Mouse (Mus musculus): ENCODE data around the gene Cecr2.
A peak's percentile ranks its signal among the peaks of the same experiment; 100 is the strongest.
"Not testable (repeated sequence)": the region's sequence is repeated elsewhere in the genome, so short reads cannot be mapped to it uniquely, and the experiment has no call there.

The Cecr2 gene

DNA sequence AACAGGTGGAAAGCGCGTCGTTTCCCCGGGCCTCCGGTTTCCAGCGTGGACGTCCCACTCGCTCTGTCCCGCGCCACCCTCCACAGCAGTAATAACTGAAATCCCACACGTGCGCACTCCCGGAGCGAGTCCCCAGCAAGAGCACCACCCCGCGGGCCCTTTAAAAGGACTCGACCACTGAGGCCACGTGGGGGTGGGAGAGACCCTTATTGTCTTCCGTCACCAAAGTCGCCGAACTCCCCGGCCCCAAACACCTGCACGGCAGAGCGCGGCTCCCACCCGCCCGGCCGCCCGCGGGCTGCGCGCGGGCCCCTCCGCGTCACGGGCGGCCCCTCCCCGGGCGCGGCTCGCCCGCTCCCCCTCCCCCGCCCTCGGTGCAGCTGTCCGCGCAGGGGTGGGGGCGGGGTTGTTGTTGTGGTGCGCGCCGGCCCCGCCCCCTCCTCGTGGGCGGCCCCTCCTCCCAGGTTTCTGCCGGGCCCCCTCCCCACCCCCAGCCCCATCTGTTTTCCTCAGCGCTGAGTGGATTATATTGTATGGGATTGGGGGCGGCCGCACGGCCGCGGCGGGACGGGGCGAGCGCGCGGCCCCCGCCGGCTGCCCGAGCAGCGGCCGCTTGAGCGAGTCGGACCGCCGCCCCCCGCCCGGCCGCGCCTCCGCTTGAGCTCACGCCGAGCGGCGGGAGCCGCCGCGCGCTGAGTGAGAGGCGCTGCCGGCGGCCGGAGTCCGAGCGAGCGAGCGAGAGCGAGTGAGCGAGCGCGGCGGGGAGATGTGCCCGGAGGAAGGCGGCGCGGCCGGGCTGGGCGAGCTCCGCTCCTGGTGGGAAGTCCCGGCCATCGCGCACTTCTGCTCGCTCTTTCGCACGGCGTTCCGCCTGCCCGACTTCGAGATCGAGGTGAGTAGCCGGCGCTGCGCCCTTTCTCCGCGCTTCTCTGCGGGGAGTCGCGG is at the start of gene Cecr2:
TSS of gene Cecr2 (plus strand) at position 554 of the 945 bp plus-strand sequence.
- peak; percentile 69 for ATAC-seq (ENCODE audit: low TSS enrichment)

GRCm38 (mm10) chr6:120617586-120617985 is 48.6 kb upstream of the Cecr2 start:
- no peak for ATAC-seq (ENCODE audit: low TSS enrichment)

GRCm38 (mm10) chr6:120618518-120619402 is 47.4 kb upstream of the Cecr2 start:
- ATAC-seq (ENCODE audit: low TSS enrichment), result no peak

DNA sequence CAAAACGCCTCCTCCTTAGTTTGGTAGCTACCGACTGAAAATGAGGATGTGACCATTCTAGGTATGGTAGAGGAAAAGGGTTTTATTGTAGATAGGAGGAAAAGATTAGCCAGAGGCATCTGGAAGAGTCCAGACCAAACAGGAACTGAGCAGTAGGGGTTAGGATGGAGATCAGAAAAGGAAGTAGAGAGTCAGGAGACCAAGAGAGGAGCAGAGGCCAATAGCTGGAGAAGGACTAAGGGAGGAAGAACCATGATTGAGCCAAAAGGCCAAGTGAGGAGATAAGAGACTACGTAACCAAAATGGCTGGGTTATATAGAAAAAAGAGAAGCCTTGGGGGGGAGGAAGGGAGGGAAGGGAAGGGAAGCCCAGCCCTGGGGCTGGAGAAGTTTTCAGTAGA is 46.0 kb upstream of the Cecr2 start:
- no peak for ATAC-seq (ENCODE audit: low TSS enrichment)

GRCm38 (mm10) chr6:120625081-120625480 is 41.1 kb upstream of the Cecr2 start:
- ATAC-seq (ENCODE audit: low TSS enrichment), result no peak

DNA sequence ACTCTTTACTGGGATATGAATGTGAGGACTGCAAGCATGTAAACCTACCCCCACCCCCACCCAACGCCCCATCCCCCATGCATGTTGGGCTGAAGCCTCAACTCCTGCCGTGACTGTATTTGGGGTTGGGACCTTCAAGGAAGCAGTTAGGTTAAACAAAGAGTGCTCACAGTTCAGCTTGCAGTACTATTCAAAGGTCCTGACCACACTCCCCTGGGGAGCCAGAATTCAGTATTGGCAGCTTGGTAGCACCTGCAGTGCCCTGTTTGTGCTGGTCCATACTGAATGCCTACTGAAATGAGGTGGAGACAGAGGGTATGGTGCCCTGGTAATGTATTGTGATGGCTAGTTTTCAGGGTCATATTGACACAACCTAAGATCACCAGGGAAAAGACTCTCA is 39.1 kb upstream of the Cecr2 start:
- ATAC-seq (ENCODE audit: low TSS enrichment), result no peak

DNA sequence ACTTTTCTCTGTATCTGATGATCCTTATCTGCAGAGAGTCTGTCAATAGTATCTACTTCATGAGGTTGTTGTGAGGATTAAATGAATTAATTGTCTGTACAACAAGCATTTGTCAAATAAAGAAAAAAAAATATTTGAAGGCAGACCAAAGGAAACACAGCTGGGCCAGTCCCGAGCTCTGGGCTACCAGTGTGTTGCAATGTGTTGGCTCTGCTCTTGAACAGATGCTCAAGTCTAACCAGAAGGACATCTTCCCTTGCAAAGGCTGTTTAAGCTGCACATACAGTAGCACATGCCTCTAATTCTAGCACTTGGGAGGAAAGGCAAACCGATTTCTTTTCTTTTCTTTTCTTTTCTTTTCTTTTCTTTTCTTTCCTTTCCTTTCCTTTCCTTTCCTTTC is 37.2 kb upstream of the Cecr2 start:
- ATAC-seq (ENCODE audit: low TSS enrichment), result peak; percentile 64; the same call in 1 of the 2 replicates

GRCm38 (mm10) chr6:120635391-120636028 is 30.7 kb upstream of the Cecr2 start:
- no peak for ATAC-seq (ENCODE audit: low TSS enrichment)

DNA sequence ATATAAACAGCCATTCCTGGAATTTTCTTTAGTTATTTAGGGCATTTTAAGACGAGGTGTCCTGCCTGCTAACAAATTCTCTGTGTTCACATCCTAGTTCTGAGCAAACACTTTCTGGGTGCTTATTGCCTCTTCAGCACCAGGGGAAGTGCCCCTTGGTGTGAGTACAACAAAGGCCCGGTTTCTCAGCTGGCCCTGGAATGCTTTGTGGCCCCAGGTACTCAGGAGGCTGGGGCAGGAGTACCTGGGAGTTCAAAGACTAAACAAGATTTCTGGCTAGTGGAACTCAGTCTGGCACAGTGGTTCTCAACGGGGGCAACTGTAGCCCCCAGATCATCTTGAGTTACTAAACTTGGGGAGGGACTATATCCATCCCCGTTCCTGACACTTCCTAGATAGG is 26.6 kb upstream of the Cecr2 start:
- ATAC-seq (ENCODE audit: low TSS enrichment), result no peak

GRCm38 (mm10) chr6:120641866-120642378 is 24.2 kb upstream of the Cecr2 start:
- no peak for ATAC-seq (ENCODE audit: low TSS enrichment)

- ATAC-seq (ENCODE audit: low TSS enrichment), result no peak
Measured at GRCm38 (mm10) chr6:120643776-120644175, 22.4 kb upstream of the Cecr2 start.

DNA sequence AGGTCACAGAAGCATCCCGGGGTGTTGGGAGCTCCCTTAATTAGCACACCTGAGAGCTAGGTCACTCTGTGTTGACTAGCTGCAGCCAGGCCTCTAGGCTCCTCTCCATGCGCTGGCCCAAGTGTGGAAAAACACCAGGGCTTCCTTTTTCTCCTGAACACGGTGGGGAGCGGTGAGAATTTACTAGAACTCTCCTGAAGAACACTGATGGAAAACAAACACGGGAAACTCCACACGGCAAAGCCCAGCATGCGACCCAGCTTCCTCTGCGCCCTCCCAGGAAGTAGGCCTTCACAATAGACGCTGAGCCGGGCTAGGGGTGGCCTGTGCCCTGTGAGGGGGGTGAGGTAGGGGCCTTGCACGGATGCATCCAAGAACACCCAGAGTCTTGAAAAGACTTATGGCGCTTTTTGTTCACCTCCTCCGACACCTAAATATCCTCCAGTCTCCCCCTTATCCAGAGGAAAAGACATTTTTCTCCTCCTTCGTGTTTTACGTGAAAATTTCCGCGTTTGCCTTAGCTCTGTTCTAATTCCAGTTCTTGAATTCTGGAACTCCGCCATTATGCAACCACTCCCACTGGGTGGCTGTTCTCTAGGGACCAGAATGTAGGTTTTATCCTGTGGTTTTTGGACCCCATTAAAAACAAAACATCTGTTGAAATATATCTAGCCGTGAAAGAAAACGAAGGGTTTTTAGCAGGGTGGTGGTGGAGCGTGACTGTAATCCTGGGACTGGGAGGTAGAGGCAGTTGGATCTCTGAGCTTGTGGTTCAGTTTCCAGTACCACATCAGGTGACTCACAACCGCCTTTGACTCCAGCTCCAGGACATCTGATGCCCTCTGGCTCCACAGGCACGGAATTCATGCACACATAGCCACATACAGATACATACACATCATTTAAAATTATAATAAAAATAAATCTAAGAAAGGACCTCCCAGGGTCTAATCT is 21.5 kb upstream of the Cecr2 start:
- ATAC-seq (ENCODE audit: low TSS enrichment), result peak; percentile 31; the same call in 1 of the 2 replicates

GRCm38 (mm10) chr6:120647246-120648028 is 18.7 kb upstream of the Cecr2 start:
- ATAC-seq (ENCODE audit: low TSS enrichment), result not testable (repeated sequence)

DNA sequence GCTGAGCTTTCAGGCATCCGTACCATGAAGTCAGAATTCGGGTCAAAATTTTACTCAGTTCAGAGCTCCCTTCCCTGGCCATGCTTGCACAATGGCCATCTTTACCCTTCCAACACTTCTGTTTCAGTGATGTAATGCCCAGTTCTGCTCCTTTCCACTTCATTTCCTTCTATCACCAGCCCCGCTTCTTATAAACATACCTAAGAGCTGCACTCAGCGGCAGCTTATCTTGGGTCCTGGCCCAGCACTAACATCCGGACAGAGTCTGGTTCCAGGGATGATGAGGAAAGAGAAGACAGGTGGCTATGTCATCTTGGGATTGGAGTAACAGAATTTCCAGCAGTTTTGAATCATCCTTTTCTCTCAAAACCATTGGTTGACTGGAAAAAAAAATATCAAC is 18.0 kb upstream of the Cecr2 start:
- no peak for ATAC-seq (ENCODE audit: low TSS enrichment)

GRCm38 (mm10) chr6:120652666-120653065 is 13.5 kb upstream of the Cecr2 start:
- ATAC-seq (ENCODE audit: low TSS enrichment), result no peak

GRCm38 (mm10) chr6:120655702-120656101 is 10.5 kb upstream of the Cecr2 start:
- no peak for ATAC-seq (ENCODE audit: low TSS enrichment)

- ATAC-seq (ENCODE audit: low TSS enrichment), result peak; percentile 57; the same call in 1 of the 2 replicates
Measured at GRCm38 (mm10) chr6:120658848-120659247, 7.3 kb upstream of the Cecr2 start.

DNA sequence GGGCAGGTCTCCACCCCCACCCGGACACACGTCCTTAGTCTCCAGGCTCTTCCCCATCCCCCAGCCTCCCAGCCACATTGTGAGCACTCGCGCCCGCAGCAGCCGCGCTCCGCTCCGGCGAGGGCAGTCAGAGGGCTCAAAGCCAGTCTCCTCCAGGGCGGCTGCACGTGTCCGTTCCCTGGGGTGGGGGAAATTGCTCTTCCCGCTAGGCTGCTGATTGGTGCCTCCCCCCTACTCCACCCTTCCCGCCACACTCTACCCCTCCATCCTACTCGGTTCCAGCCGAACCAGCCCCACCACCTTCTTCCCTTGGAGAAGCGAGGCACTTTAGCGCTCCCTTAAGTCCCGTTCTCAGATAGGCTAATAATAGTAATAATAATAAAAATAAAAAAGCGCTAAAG is 754 bp upstream of the Cecr2 start:
- peak; percentile 31; the same call in 1 of the 2 replicates for ATAC-seq (ENCODE audit: low TSS enrichment)

- ATAC-seq (ENCODE audit: low TSS enrichment), result peak; percentile 53
Measured at GRCm38 (mm10) chr6:120666761-120667421, 722 bp downstream of the Cecr2 start.

All from frontal cortex, adult (tissue).